Mouse (Mus musculus): ENCODE measurements around the gene Fam13c.

Fam13c gene

GRCm38 (mm10) chr10:70516661-70517060 is 76.4 kb downstream of the Fam13c start:
- Histone ChIP-seq H3K4me3 (replicated peaks; ENCODE audit: low read length) (no peak overlapping the region), H3K9me3 (ENCODE audit: low read length) (no peaks in the 10 kb centered on the region; the same call in 1 of the 2 replicates), H3K4me1 (replicated peaks; ENCODE audit: low read depth, low read length) (peaks cover 27% of the 10 kb centered on the region), H3K27me3 (ENCODE audit: insufficient read depth, low read length) (peaks cover 35% of the 10 kb centered on the region), H3K36me3 (ENCODE audit: insufficient read depth, low read length) (no peaks in the 10 kb centered on the region)
- TF ChIP-seq CTCF (conservative IDR thresholded peaks at IDR 0.05; ENCODE audit: low read length) = no peak
- no peak for TF ChIP-seq NANOG (IDR thresholded peaks at IDR 0.05; ENCODE audit: borderline replicate concordance, low read length)
- TF ChIP-seq POU5F1 (IDR thresholded peaks at IDR 0.05; ENCODE audit: borderline replicate concordance, low read length) = no peak

DNA sequence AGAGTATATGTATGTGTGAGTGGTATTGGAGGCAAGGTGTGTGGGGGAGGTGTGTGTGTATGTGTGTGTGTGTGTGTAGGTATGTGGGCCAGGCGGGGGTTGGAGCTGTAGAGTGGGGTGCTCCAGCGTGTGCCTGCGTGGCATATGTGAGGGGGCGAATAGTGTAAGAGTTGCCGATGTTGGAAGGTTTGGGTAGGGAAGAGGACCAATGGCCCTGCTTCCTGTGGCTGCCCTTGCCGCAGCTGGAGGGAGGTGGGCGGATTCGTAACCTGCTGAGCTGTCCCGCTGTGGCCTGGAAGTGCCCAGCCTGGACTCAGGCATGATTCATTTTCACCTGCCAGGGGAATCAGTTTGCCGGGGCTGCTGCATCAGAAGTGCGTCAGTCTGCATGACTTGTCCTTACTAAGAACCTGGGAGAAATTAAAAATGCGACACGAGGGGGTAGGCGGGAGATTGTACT is 79.4 kb downstream of the Fam13c start:
- Histone ChIP-seq H3K4me3 (replicated peaks; ENCODE audit: low read length) (peak overlapping the region; percentile 78), H3K27me3 (ENCODE audit: insufficient read depth, low read length) (peaks cover 39% of the 10 kb centered on the region), H3K36me3 (ENCODE audit: insufficient read depth, low read length) (no peaks in the 10 kb centered on the region), H3K9me3 (ENCODE audit: low read length) (no peaks in the 10 kb centered on the region), H3K4me1 (replicated peaks; ENCODE audit: low read depth, low read length) (peaks cover 30% of the 10 kb centered on the region)
- TF ChIP-seq POU5F1 (IDR thresholded peaks at IDR 0.05; ENCODE audit: borderline replicate concordance, low read length) = no peak
- no peak for TF ChIP-seq CTCF (conservative IDR thresholded peaks at IDR 0.05; ENCODE audit: low read length)
- TF ChIP-seq NANOG (IDR thresholded peaks at IDR 0.05; ENCODE audit: borderline replicate concordance, low read length) = no peak

DNA sequence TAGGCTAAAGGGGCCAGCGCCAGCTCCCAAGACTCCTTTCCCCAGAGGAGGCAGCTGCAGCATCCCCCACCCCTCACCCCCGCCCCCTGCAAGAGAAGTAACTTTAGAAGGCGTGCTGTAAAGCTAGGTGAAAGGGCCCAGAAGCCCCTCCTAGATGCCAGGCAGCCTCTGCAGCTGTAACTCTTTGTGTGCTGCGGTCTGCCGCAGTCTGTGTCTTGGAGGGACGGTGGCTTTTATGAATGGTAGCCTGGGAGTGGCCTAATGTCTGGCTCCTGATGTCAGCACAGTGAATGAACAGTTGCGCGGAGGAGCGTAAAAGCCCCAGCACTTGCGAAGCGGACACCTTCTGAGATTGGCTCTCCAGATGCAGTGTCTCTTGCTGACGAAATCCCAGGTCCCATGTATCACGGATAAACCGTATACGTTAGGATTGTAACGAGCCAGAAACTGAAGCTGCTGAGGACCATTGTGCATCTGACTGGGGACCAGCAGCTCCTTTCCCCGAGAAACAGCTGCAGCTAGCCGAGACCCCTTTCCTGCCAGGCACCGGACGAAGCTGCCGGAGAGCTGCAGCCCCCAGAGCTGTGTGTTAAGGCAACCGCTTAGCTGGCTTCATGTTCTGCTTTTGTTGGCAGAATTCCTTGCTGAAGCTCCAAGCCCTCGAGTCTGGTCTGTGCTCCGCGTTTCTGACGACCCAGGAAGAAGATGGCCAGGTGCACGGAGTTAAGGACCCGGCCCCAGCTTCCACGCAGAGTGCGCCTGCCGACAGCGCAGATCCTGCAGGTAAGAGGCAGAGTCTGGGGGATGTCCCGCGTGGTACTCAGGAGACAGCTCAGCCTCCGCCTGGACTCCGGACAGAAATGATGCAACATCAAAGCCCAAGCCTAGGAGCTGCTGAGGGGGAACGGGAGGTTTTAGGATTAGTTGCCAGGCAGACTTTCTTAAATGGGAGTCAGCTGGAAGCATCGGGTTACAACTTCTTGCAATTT is 80.2 kb downstream of the Fam13c start:
- H3K9me3 ChIP-seq (ENCODE audit: low read length) = no peaks in the 10 kb centered on the region
- peak overlapping the region; percentile 78 for H3K4me3 ChIP-seq (replicated peaks; ENCODE audit: low read length)
- TF ChIP-seq POU5F1 (IDR thresholded peaks at IDR 0.05; ENCODE audit: borderline replicate concordance, low read length) (no peak), CTCF (conservative IDR thresholded peaks at IDR 0.05; ENCODE audit: low read length) (no peak), NANOG (IDR thresholded peaks at IDR 0.05; ENCODE audit: borderline replicate concordance, low read length) (no peak)
- no peaks in the 10 kb centered on the region for H3K36me3 ChIP-seq (ENCODE audit: insufficient read depth, low read length)
- peaks cover 30% of the 10 kb centered on the region for H3K4me1 ChIP-seq (replicated peaks; ENCODE audit: low read depth, low read length)
- peaks cover 39% of the 10 kb centered on the region for H3K27me3 ChIP-seq (ENCODE audit: insufficient read depth, low read length)

DNA sequence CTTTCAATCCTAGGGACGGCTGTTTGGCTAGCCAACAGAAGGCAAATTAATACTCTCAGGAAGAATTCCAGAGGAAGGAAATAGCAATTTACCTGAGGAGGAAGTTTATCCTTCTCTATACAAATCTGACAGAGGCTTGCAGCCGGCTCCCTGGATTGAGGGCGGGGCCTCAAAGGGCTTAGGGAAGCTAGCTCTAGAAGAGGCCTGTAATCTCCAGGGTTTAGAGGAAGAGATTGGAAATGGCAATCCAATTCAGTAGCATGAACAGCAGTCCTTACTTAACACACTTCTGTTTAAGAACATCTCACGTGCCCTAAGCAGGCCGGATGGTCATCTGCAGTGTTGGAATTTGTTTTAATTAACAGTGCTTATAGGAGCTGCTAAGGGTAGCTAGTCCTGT is 81.1 kb downstream of the Fam13c start:
- TF ChIP-seq NANOG (IDR thresholded peaks at IDR 0.05; ENCODE audit: borderline replicate concordance, low read length) (no peak), POU5F1 (IDR thresholded peaks at IDR 0.05; ENCODE audit: borderline replicate concordance, low read length) (no peak), CTCF (conservative IDR thresholded peaks at IDR 0.05; ENCODE audit: low read length) (no peak)
- Histone ChIP-seq H3K9me3 (ENCODE audit: low read length) (no peaks in the 10 kb centered on the region), H3K36me3 (ENCODE audit: insufficient read depth, low read length) (no peaks in the 10 kb centered on the region), H3K27me3 (ENCODE audit: insufficient read depth, low read length) (peaks cover 39% of the 10 kb centered on the region), H3K4me3 (replicated peaks; ENCODE audit: low read length) (peak overlapping the region; percentile 78), H3K4me1 (replicated peaks; ENCODE audit: low read depth, low read length) (peaks cover 30% of the 10 kb centered on the region)

GRCm38 (mm10) chr10:70530185-70530823 is 90.0 kb downstream of the Fam13c start:
- Histone ChIP-seq H3K9me3 (ENCODE audit: low read length) (no peaks in the 10 kb centered on the region), H3K36me3 (ENCODE audit: insufficient read depth, low read length) (0 out of 2 replicates have a peak, but pooled peaks cover 2% of the 10 kb centered on the region), H3K27me3 (ENCODE audit: insufficient read depth, low read length) (no peaks in the 10 kb centered on the region), H3K4me3 (replicated peaks; ENCODE audit: low read length) (no peak overlapping the region), H3K4me1 (replicated peaks; ENCODE audit: low read depth, low read length) (no peaks in the 10 kb centered on the region)
- no peak for TF ChIP-seq CTCF (conservative IDR thresholded peaks at IDR 0.05; ENCODE audit: low read length)
- no peak for TF ChIP-seq NANOG (IDR thresholded peaks at IDR 0.05; ENCODE audit: borderline replicate concordance, low read length)
- TF ChIP-seq POU5F1 (IDR thresholded peaks at IDR 0.05; ENCODE audit: borderline replicate concordance, low read length) = no peak

DNA sequence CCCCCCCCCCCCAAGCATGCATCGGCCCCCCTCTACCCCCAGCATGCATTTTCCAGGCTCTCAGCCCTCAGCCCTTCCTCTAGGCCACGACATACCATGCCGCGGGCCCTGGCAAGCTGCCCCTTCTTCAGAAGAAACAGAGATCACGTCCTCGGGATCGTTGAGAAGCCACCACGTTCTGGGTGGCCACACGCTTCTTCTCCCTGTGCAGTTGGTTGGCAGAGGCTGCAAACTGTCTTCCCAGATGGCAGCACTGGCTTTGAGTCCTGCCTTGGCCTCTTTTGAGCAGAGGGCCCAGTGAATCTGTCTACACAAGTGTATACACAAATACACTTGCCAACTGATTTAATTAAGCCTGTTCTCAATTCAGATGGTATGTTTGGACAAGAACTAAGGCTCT is 92.0 kb downstream of the Fam13c start:
- 0 out of 2 replicates have a peak, but pooled peaks cover 13% of the 10 kb centered on the region for H3K36me3 ChIP-seq (ENCODE audit: insufficient read depth, low read length)
- H3K27me3 ChIP-seq (ENCODE audit: insufficient read depth, low read length) = no peaks in the 10 kb centered on the region
- no peaks in the 10 kb centered on the region for H3K4me1 ChIP-seq (replicated peaks; ENCODE audit: low read depth, low read length)
- H3K4me3 ChIP-seq (replicated peaks; ENCODE audit: low read length) = no peak overlapping the region
- no peaks in the 10 kb centered on the region for H3K9me3 ChIP-seq (ENCODE audit: low read length)
- no peak for TF ChIP-seq NANOG (IDR thresholded peaks at IDR 0.05; ENCODE audit: borderline replicate concordance, low read length)
- no peak for TF ChIP-seq CTCF (conservative IDR thresholded peaks at IDR 0.05; ENCODE audit: low read length)
- no peak for TF ChIP-seq POU5F1 (IDR thresholded peaks at IDR 0.05; ENCODE audit: borderline replicate concordance, low read length)

DNA sequence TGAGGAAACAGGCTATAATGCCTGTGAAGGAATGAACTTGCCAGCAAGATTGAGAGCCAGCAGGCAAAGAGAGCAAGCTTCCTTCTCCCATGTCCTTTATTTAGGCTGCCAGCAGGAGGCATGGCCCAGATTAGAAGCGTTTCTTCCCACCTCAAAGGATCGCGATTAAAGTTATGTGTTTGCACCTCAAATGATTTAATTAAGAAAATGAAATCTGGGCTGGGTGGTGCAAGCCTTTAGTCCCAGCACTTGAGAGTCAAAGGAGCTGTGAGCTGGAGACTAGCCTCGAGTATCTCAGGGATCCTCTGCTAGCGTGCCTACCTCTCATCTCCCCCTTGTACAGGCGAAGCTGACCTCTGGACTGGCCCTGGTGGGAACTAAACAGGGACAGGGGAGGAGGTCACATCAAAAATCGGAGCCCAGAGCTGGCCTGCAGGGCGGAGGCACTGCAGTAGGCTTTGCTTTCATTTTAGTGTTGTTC is 93.1 kb downstream of the Fam13c start:
- Histone ChIP-seq H3K9me3 (ENCODE audit: low read length) (no peaks in the 10 kb centered on the region), H3K27me3 (ENCODE audit: insufficient read depth, low read length) (no peaks in the 10 kb centered on the region)

GRCm38 (mm10) chr10:70533986-70534385 is 93.7 kb downstream of the Fam13c start:
- Histone ChIP-seq H3K27me3 (ENCODE audit: insufficient read depth, low read length) (no peaks in the 10 kb centered on the region), H3K4me3 (replicated peaks; ENCODE audit: low read length) (no peak overlapping the region), H3K4me1 (replicated peaks; ENCODE audit: low read depth, low read length) (peaks cover 2% of the 10 kb centered on the region; the same call in 1 of the 2 replicates), H3K36me3 (ENCODE audit: insufficient read depth, low read length) (0 out of 2 replicates have a peak, but pooled peaks cover 13% of the 10 kb centered on the region), H3K9me3 (ENCODE audit: low read length) (no peaks in the 10 kb centered on the region)
- TF ChIP-seq CTCF (conservative IDR thresholded peaks at IDR 0.05; ENCODE audit: low read length) (no peak), NANOG (IDR thresholded peaks at IDR 0.05; ENCODE audit: borderline replicate concordance, low read length) (no peak), POU5F1 (IDR thresholded peaks at IDR 0.05; ENCODE audit: borderline replicate concordance, low read length) (no peak)

More for the DNA sequence above, 93.1 kb downstream of the Fam13c start:
- TF ChIP-seq NANOG (IDR thresholded peaks at IDR 0.05; ENCODE audit: borderline replicate concordance, low read length) (no peak), POU5F1 (IDR thresholded peaks at IDR 0.05; ENCODE audit: borderline replicate concordance, low read length) (no peak), CTCF (conservative IDR thresholded peaks at IDR 0.05; ENCODE audit: low read length) (no peak)
- Histone ChIP-seq H3K4me3 (replicated peaks; ENCODE audit: low read length) (no peak overlapping the region), H3K4me1 (replicated peaks; ENCODE audit: low read depth, low read length) (no peaks in the 10 kb centered on the region), H3K36me3 (ENCODE audit: insufficient read depth, low read length) (0 out of 2 replicates have a peak, but pooled peaks cover 13% of the 10 kb centered on the region)

Data from E14TG2a.4 (cell line).